Mouse (Mus musculus): Measurements from ENCODE around the gene Ankrd11. TPM values are rescaled to one million over a fixed set of nuclear protein-coding genes. Genes with fewer than 3 reads are reported as not detected.

Gene Ankrd11
- total RNA-seq, 4 experiments from 2014 or later, result 146 to 152 (median 151) TPM

DNA sequence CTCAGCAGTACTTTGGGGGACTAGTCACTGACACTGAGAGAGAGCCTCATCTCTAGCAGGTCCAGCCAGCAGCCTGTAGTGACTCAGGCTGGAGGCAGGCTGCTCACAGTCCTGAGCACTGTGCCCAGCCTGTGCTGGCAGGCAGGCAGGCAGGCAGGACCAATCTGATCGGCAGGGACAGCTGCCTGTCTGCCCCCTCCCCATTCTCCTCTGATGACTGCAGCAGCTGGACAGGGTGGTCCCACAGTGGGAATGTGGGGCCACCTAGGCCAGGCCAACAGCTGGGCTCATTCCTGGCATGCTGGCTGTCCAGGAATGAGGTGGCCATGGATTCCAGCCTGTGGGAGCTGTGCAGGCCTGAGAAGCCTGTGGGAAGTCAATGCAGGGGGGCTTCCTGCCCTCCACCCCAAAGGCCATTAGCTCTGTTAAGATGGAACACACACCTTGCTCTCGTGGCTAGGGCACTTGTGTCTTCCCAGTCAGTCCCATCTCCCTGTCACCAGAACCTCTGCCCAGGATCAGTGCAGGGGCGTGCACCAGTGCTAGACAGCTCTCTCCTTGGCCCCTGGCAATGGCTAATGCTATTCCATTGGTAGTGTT, 191.3 kb downstream of the Ankrd11 start:
- DNase-seq (ENCODE audit: low spot score in 2 of 2), result no peak

DNA sequence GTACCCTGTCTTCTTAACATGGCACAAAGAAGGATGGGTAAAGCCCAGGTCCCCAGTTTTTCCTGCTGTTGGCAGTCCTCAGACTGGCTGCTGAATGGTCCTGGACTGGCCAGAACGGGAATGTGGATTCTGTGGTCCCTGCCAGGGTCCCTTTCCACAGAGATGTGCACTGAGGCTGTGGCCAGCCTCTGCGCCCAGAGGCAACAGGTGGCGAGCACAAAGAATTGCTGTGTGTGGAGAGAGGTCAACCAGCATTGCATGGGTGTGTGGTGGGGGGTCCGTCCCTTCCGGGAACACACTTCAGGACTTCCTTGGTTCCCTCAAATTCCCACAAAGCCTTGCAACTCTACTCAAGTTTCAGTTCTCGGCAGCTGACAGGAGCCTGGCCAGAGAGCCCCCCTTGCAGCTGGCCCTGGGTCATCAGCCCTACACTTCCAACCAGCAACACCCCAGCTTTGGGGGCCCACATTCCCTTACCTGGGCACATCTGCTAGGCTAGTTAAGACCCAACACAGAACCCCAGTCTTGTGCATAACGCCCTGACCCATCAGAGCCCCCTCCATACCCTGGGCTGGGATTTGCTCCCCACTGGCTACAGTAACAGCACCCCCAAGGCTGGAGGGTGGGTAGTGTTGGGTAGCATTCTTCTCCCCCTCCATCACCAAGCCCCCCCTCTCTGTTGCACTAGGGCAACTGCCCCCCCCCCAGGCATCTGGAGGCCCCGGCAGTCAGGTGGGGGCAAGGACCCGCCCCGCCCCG, 192.7 kb downstream of the Ankrd11 start:
- no peak for DNase-seq (ENCODE audit: low spot score in 2 of 2)

DNA sequence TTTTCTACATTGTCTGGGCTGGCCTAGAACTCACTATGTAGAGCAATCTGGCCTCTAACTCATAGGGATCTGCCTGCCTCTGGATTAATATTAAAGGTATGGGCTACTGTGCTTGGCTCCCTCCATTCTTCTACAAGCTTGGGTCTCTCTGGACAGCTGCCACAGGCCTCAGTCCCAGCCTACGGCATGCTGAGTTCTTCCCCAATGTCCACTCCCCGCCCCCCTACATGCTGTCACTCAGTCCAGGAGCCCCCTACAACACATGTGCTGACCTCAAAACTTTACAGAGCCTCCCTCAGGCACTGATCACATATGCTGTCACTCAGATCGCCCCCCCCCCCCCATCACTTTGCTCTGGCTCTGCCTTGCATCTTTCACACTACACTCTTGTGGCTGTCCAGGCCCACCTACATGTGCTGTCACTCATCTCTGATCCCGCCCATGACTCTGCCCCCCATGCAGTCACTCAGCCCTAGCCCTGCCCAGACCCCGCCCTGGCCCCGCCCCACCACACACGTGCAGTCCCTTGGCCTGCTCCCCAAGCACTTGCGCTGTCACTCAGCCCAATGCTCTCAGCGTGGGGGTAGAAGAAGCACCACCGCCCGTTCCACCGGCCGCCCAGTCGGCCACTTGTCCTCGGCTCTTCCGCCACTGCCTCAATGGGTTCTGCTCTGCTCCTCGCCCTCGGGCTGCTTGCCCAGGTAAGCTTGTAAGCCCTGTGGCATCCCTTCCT, 194.1 kb downstream of the Ankrd11 start, which contains the start of gene Cdh15:
Gene Cdh15, plus strand, starts transcription at position 138 of the 733 bp plus-strand sequence.
- DNase-seq (ENCODE audit: low spot score in 2 of 2), result no peak

DNA sequence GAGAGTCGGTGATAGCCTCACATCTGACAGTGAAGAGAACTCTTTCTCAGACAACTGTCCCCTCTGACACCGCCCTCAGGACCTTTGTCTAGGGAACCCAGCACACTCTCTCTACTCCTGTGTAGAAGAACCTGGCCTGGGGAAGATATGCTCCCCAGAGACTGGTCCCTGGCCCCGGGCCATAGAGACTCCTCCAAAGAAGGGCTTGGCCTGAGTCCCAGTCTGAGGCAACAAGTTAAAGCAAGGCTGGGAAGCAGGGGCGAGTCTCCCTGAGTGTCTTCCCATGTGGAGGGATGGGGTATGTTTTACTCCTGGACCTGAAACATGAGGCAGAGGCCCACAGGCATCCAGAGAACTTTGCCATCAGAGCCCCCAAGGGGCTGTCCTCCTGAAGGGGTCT, 196.4 kb downstream of the Ankrd11 start:
- DNase-seq (ENCODE audit: low spot score in 2 of 2), result no peak

- no peak for DNase-seq (ENCODE audit: low spot score in 2 of 2)
These were observed 197.9 kb downstream of the Ankrd11 start for GRCm38 (mm10) chr8:122844161-122844560.

- DNase-seq (ENCODE audit: low spot score in 2 of 2), result no peak
These were observed 205.4 kb downstream of the Ankrd11 start for GRCm38 (mm10) chr8:122836696-122837095.

GRCm38 (mm10) chr8:122836199-122836598, 205.9 kb downstream of the Ankrd11 start:
- DNase-seq (ENCODE audit: low spot score in 2 of 2), result no peak

DNA sequence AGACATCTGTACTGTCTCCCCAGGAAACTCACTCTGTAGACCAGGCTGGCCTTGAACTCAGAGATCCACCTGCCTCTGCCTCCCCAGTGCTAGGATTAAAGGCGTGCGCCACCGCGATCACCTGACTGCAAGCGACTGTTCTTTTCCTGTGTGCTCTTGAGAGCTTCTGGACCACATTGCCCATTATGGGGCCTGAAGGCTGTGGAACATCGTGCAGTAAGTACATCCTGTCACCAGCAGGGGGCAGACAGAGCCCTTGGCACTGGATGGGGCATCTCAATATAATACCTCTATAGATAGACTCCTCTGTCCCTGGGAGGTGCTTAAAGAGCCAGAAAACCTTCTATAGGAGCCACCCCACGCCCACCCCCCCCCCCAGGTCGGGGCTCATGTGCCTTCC, 207.1 kb downstream of the Ankrd11 start:
- DNase-seq (ENCODE audit: low spot score in 2 of 2), result peak; percentile 44 to 51

- no peak for DNase-seq (ENCODE audit: low spot score in 2 of 2)
These were observed 207.7 kb downstream of the Ankrd11 start for GRCm38 (mm10) chr8:122834416-122834815.

Other genes with a start within 250 kb of the Ankrd11 start
- gene Cdh15, start 194.3 kb downstream of the Ankrd11 start, total RNA-seq (2022), result 1 to 10 TPM in 3 of 4 experiments, under 1 TPM in 1; 0.62 to 1.2 (median 1.1) TPM
- gene Spg7, start 20.7 kb upstream of the Ankrd11 start, total RNA-seq (2022), result 10 to 100 TPM; 54.2 to 66.2 (median 63.3) TPM
- 100 to 1,000 TPM; 401 to 484 (median 442) TPM for gene Rpl13, start 60.1 kb upstream of the Ankrd11 start, total RNA-seq (2022)
- gene Cpne7, start 75.1 kb upstream of the Ankrd11 start, total RNA-seq (2022), result 10 to 100 TPM; 46.8 to 60.2 (median 57.2) TPM
- gene Sult5a1, start 116.0 kb upstream of the Ankrd11 start, total RNA-seq (2022), result under 1 TPM in 2 of 4 experiments, not detected in 2; 0.15 to 0.37 TPM
- under 1 TPM in 1 of 4 experiments, not detected in 3; 0.16 TPM for gene Dpep1, start 144.0 kb upstream of the Ankrd11 start, total RNA-seq (2022)
- 100 to 1,000 TPM in 1 of 4 experiments, 10 to 100 TPM in 3; 86.9 to 101 (median 93.5) TPM for gene Chmp1a, start 170.5 kb upstream of the Ankrd11 start, total RNA-seq (2022)
- 1 to 10 TPM; 6.0 to 7.9 (median 6.2) TPM for gene Spata33, start 170.6 kb upstream of the Ankrd11 start, total RNA-seq (2022)
- gene Cdk10, start 182.6 kb upstream of the Ankrd11 start, total RNA-seq (2022), result 100 to 1,000 TPM in 1 of 4 experiments, 10 to 100 TPM in 3; 87.5 to 104 (median 91.5) TPM
- 10 to 100 TPM; 54.3 to 61.9 (median 60.4) TPM for gene Spata2l, start 194.0 kb upstream of the Ankrd11 start, total RNA-seq (2022)
- gene Zfp276, start 211.9 kb upstream of the Ankrd11 start, total RNA-seq (2022), result 10 to 100 TPM; 20.0 to 25.7 (median 23.2) TPM
- gene Vps9d1, start 212.1 kb upstream of the Ankrd11 start, total RNA-seq (2022), result 10 to 100 TPM; 53.3 to 72.7 (median 58.6) TPM